Mouse (Mus musculus) layer of hippocampus, postnatal 36 days (tissue): ENCODE results near the gene Hdac9. TPM values are rescaled to one million over a fixed set of nuclear protein-coding genes. Genes with fewer than 3 reads are reported as not detected.
A peak's percentile ranks its signal among the peaks of the same experiment; 100 is the strongest.

ENCODE experiments used
- DNase-seq, 2 experiments: peaks; one replicate each; pipeline ENCODE4 v3.0.0; 2022
- total RNA-seq, 2 experiments: library from RNA; stranded (reverse); gene quantifications; 2 replicates each; pipeline ENCODE4 v1.2.3; 2021

Gene Hdac9
- 10 to 100 TPM; 36.9 to 38.9 TPM for total RNA-seq

DNA sequence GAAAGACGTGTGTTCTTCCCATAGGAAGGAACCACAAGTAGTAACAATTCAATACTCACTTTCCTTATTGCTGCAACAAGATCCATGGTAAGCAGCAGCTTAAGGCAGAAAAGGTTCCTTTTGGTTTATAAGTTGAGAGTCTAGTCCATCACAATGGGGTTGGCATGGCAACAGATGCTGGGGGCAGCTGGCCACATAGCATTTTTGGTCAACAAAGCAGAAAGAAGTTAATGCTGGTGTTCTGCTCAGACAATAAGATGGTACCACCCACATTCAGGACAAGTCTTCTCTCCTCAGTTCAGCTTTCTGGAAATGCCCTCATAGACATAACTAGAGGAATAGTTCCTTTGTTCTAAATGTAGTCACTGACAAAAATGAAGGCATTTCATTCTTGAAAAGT is at the start of gene Hdac9:
Hdac9 (minus strand) TSS at position 101 of the 400 bp plus-strand sequence.
- no peak for DNase-seq

DNA sequence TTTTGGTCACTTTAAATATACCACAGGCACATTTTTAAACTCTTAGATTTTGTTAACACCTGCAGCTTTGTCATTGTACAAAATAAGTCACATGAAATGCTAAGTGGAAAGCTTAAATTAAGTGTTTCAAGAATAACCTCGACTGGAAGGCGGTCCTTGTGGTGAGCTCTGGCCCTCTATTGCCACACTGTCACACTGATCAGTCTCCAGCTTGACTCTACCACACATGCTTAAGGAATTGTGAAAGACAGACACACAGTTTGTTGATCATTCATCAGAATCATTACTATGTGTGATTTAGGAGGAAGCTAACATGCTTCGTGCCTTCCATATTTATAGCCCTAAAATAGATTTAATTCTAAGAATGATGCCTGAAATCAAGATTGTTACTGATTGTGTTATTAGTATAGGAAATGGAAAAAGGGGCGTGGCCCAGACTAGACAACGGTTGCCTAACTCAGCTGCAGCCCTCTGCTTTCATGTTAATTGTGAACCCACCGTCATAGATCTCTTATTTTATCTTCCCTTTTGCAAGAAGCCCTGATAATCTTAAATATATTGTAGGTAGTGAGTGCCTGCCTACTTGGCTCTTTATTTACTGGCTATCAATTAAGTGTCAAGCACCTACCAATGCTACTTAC is 32.3 kb upstream of the Hdac9 start:
- no peak for DNase-seq

DNA sequence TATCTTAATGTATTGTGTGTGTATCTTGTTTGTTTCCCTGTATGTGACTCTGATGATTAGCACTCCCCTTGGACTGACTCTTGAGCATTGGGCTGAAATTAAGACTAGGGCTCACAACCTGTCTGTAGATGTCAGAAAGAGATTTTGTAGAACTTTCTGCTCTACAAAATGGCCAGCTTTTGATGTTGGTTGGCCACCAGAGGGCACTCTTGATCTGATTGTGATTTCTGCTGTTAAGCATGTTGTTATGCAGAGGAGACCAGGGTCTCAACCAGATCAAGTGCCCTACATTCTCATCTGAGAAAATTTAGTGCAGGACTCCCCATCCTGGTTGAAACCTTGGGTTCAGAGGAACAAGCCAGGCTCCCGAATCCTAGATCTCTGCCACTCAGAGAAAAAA is 21.0 kb upstream of the Hdac9 start:
- DNase-seq = no peak

DNA sequence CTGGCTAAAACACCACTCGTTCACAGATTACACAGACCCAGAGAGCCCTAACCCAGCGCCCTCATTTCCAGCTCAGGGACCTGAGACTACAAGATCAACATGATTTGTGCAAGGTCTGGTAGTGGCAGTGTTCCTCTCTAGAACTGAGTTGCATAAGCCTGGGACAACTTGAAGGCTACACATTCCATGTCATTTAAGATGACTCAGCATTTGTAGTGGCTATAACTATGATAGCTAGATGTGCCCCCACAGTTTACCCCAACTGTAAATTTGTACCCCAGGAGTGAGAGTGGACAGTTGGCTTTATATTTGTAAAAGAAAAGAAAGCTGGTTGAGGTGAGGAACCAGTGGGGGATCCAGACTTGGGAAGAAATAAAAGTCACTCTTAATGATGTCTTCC is 8.9 kb downstream of the Hdac9 start:
- no peak for DNase-seq

DNA sequence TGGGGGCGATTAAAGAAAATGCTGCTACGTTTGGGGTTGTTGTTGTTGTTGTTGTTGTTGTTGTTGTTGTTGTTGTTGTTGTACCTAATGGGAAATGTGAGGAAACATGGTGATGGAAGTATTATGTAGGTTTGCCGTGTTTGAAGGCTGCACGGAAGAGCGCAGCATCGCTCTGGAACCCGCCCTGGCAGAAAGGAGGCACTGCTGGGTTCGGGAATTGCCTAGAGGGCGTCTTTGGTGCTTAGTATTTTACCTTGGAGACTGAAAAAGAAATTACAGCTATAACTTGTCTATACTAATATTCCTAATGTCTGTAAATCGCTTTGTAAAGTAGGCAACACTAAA is 9.4 kb downstream of the Hdac9 start:
- DNase-seq = peak; percentile 14 to 23

DNA sequence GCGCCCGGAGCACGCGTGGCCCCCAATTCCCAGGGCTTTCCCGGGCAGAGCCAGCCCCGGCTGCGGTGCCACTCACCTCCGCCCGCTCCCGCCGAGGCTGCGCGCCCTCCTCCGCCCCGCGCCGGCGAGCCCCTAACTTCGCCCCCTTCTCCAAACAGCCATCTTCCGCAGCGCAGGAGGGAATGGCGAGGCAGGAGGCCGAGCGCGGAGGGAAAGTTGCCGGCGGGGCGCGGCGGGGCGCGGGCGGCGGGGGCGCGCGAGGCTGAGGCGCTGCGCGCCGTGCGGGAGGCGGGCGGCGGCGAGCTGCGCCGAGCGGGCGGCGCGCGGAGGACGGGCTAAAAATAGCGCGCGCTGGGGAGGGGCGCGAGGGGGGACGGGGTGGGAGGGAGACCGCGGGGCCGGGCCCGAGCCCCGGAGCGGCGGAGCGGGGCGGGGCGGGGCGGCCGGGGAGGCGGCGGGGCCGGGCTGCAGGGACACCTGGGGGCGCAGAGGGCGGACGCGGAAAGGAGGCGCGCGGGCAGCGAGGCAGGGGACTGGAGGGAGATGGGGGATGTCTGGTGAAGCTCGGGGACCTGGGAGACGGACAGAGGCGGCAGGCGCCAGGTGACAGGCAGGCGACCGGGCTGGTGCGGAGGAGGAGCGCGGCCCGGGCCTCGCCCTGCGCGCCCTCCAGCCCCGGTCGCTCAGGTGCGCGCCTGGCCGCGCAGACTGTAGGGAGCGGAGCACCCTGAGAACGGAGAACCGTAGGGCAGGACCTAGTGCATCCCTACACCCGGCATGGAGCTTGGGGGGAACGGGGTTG is 10.0 kb downstream of the Hdac9 start:
- peak; percentile 34 to 46 for DNase-seq

DNA sequence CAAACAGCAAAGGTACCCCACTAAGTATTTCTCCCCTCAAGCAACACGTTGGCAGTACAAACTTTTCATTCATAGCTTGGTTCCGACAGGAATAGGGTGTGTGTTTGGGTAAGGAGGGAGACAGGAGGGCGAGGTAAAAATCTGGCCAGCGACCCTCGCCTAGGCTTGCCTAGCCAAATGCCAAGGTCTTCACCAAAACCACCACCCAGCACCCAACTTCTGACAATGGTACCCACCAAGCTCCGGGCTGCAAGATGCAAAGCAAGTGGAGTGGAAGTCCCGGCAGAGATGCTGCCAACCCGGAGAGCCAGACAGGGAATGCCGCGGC is 10.6 kb downstream of the Hdac9 start:
- DNase-seq = peak in 1 of 2 experiments; percentile 7

DNA sequence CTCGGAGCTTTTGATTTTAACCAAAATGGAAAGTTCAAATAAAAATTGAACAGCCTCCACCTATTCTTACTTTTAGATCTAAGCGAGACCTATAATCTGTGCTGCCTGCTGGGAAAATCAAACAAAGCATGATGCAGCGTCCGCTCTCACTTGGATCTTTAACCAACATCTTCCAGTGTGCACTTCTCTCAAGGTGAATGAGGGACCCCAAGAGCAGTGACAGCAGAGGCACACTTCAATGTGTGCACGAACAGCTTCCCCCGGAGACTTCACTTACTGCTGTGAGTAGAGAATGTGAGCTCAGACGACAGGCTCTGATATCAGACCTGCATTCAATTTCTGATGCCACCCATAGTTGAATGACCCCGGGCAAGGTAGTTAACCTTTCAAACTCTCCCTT is 16.7 kb downstream of the Hdac9 start:
- no peak for DNase-seq

DNA sequence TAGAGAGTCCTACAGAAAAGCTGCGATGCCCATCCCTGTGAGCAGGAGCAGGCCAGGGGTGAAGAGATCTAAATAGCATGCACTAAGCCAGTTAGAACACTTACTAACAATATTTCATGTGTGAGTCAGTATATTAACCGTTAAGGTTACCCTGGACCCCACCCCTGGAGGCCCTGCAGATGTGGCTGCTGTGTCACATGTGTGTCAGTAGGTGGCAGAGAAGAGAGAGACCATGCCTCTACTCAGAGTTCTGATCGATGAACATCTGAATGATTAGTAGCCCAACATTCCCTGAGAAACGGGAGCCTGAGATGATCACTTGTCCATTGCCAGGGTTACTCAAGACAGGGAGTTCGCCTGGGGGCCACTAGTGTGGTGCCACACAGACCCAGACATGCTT is 22.0 kb downstream of the Hdac9 start:
- DNase-seq = no peak

DNA sequence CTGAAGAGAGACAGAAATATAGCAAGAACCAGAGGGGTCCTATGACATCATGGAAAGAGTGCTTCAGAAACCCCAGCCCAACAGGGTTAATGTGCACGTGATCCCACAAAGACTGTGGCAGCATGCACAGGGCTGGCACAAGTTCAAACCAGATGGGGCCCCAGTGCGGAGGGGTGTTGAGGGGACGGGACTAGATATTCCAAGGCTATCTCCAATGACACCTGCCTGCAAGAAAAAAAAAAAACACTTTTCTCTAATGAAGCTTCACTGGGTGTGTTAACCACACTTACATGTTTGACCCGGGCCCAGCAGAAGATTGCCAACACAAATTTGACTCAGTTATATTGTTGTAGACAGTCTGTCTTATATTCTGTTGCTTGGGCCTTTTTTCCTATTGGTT is 28.2 kb downstream of the Hdac9 start:
- DNase-seq = no peak

DNA sequence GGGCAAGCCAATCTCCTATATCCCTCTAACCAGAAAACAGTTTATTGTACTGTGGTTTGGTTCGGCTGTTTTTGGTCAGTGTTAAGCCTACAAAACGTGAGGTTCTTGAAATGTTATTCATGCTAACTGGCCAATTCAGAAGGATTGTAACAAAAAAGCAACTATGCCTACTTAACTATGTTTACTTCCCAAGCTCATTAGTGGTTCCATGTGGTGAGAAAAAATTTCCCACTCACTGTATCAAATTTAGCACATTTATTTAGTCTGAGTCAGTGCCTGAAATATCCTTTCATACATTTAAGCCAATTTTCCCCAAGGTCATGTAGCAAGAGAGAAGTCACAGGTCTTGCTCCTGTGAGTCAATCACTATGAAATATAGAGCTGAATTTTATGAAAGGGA is 42.0 kb downstream of the Hdac9 start:
- no peak for DNase-seq

DNA sequence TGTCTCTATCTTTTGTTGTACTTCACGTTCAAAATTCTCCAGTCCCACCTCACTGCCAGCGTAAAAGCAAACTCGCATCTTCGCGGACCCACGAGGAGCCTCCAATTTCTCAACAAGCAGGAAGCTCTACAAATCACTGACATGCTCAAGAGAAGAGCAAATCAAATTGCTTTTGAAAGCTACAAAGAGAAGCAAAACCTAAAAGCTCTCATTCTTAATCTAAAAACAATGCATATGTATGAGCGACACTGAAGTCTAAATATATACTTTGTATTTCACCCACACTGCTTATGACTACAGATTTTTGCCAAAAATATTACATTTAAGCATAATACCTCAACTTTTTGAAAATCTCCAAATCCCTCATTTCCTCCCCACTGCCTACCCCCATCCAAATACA is 45.9 kb downstream of the Hdac9 start:
- no peak for DNase-seq

DNA sequence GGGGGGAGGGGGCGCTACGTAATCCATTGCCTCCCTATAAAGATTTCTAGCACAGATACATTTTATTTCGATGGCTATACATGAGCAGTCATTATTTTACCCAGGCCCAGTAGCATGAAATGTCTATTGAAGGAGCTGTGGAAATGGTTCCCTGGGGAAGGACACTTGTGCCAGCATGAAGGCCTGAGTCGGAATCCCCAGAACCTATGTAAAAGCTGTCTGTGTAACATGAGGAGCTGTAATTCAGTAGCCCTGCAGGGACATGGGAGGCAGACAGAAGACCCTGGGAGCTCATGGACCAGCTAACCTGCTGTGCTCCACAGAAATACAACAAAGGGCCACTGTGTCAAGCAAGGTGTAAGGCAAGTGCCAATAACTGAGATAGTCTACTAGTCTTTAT is 75.7 kb downstream of the Hdac9 start:
- no peak for DNase-seq

DNA sequence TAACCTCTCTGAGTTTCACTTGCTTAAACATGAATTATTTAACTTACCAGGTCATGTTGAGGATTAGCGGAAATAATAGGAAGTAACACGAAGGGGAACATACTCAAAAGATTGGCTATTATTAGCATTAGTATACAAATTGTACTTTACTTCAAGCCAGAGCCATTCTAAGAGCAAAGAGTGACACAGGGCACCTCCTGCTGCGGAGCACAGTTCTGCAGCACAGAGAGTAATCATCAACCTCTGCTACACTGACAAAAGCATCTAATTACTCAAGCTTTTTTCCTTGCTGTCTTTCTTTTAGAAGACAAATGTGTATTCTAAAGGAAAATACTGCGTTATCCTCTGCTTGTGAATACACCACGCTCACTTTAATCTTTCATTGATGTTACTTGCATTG is 79.6 kb downstream of the Hdac9 start:
- DNase-seq = no peak

DNA sequence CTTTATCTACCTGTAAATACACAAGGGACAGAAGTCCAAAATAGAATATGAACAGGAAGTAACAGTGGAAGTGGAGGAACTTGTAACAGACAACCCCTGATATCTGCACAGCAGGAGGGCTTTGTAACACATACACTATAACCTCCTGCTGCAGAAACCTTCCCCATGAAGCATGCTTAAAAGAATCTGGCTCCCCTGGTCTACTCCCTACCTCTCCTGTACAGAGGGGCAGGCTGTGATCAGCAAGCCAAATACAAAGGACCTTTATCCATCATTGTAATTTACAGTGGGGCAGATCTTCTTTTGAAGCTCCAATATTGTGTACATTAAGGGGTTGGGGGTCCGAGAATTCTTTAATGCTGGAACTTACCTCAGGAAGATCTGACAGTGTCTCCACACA is 80.0 kb downstream of the Hdac9 start:
- no peak for DNase-seq

DNA sequence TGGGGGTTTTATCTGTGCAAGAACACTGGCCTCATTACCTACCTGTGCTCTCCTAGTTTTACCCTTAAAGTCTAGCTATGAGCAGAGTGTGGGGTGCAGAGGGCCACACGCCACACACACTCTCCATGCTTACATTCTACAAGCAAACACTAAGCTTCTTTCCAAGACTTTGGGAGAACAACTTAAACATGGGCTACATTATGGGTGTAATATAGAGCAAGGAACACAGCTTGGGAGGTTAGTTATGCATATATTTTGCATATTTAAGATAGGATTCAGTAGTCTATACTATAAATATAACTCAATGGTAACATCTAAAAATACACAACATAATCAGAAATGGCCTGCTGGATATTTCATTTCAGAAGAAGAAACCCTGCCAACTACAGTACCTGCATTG is 80.8 kb downstream of the Hdac9 start:
- DNase-seq = no peak

DNA sequence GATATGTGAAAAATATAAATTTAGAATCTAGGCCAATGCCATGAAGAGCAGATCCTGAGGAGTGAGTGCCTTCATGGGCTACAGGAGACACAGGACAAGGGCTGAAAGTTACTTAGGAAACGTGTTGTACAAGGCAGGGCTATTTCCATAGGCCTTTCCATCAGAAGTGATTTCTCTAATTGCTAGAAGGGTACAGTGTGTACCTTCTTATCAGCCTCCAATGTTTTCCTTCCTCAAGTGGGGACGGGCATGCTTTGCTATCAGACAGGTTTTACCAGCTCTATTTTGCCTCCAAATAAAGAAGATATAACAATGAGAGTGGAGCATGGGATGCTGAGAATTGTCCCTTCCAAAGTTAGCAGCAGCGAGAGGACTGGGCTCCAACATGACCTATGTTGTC is 81.4 kb downstream of the Hdac9 start:
- DNase-seq = no peak

DNA sequence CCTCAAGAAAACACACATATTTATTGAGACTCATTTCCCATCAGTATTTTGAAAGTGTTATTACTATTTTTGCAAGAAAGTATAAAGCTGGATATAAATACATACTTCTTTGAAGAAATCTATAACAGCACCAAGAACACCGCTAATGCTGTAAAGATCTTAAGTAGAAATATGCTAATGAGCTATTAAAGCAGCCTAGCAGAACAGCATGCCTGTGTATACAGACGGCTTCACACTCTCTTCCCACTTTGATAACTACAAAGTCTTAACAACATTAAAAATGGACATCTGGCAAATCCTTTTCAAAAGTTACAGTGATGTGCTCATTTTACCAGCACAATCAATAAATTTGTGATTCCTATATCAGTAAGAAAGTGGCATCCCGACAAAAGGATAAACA is 88.2 kb downstream of the Hdac9 start:
- DNase-seq = no peak

DNA sequence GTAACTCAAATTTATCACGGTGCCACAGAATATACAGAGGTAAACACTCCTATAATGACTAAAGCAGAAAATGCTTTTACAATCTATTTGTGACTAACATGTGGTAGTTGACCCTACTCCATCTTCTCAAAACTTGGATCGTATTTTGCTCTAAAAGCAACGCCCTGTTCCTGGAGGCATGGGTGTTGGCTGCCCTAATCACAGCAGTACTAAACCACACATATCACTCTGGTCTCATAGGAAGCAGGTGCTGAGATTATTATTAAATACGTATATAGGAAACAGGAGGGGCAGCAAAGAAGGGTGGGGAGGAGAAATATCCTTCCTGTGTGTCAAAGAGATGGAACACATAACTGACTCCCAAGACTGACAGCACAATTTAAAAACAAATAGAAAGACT is 90.0 kb downstream of the Hdac9 start:
- no peak for DNase-seq

DNA sequence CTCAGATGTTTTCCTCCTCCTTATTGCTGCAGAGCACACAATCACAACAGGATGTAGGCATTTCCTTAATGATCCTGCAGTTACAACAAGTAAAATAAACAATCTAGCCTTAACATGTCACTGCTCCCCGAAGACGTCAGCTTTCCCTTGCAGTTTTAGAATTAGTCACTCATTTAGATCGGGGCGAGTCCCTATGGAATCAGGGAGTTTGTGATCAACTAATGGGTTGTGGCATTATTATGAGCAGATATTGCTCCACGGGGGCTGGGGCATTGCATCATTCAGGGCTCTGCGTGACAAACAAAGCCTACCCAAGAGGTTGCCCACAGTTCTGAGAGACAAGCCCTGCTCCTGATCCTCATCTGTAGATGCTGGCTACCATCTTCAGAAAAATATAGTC is 96.7 kb downstream of the Hdac9 start:
- DNase-seq = no peak

DNA sequence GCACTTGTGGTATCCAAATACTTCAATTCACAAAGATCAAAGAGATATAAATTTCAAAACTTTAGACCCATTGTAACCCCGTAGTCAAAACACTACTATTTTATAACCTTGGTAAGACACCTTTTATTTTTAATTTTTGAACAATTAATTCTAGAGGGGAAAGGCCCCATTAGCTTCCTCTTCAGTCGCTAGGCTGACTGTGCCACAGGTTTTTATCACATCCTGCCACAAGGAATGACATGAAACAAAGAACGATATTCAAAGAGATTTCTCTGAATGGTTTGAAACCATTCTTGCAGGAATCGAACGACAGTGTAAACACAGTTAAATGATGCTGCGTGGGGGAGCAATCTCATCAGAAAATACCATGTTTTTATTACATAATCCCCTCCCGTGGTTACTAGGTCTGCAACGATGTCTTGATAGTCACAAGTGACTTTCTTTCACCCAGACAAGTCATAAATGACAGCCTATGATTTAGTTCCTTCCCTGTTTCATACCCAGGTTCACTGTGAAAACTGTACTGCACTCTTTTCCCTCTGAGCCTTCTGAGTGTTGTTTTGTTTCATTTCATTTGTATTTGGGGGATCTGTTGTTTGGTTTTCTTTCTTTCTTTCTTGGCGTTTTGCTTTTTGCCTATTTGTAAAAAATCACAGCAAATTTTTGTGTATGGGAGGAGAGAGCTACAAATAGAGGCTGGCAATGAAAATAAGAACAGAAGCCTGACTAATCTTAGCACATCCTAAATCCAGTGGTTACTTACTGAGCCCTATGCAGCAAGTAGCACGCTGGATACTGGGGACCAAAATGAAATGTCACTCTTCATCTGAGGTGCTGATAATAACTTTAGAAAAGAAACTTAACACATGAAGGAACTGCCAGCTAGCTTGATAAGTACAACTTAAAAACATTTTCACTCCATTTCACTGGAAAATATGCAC is 105.0 kb downstream of the Hdac9 start:
- no peak for DNase-seq

DNA sequence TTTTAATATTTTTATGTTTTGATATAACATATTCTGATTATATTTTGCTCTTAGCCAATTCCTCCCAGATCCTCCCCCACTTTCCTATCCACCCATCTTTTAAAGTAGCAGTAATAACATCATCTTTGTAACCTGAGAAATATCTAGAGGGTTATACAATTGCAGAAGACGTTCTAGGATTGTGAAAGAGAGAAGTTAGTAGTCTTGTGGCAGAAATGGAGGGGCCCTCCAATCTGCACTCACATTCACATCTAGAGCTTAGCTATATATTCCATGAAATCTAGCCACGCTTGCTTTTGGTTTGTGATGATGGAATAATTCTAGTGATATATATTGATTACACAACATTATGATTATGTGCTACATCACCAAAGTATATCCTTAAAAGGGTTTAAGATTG is 106.7 kb downstream of the Hdac9 start:
- DNase-seq = no peak

DNA sequence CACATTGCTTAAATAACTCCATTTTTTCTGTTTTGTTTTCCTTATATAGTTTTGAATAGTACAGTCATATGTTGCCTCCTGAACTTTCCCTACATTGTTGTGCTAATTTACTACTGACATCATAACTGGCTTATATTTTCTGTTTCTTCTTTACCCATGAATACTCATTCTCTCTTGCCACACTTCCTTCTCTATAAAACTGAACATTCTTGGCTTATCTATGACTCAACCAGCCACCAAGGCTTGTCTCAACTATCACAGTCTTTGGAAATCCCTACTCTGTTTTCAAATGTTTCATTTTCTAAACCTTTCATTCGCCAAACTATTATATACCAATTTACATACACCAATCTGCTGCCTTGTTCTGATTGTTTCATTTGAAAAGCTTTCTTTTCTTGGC is 108.7 kb downstream of the Hdac9 start:
- no peak for DNase-seq

DNA sequence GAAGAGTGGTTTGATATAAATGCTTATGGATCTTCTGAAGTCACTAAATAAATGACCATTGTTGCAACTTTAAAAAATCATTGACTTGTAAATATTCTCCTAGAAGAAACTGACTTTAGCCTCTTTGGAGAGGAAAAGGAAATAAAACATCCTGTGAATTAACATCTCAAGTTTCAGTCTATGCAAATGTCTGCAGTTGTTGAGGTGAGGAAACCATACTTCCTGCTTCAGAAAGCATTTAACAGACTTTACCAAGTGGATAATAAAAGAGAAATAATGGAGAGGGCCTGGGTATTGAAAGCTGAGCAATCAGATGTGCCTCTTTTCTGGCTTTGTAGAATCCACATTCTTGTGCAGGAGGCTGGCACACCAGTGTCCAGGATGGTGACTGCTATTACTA is 110.4 kb downstream of the Hdac9 start:
- no peak for DNase-seq
